Mouse (Mus musculus): Measurements from ENCODE around the gene Zmiz1. TPM values are rescaled to one million over a fixed set of nuclear protein-coding genes. Genes with fewer than 3 reads are reported as not detected.
A peak's percentile ranks its signal among the peaks of the same experiment; 100 is the strongest.

Gene Zmiz1
- polyA plus RNA-seq, 1 experiment from 2014 or later = 57.0 TPM

DNA sequence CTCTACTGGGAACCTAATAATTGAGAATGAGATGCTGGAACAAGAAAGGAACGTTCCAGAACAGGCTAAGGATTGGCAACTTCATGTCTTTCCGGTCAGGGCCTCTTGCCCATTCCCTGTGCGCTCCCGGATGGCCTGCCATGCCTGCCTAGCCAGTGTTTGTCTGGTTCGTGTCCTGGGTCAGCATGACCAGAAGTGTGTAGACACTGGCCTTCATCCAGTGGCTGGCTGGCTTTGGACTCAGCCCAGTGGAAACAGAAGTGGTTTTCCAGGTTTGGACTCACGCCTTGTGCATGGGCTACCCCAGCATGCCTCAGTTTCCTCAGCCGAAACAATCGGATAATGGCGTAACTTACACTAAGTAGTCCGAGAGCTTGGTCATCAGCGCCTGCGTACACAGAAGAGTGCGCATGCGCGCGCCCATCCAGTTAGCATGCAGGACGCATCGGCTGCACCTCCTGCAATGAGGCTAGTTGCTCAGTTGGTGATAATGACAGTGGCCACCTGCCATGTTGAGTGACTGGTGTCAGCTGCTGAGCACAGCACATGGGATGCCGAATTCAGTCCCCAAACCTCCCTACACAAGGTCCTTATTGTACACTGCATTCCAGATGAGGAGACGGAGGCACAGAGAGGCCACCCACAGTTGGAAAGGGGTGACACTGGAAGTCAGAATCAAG lies 50.6 kb downstream of the Zmiz1 start:
- Histone ChIP-seq H3K9me3 (ENCODE audit: control insufficient read depth, low read length) (no peaks in the 10 kb centered on the region), H3K4me2 (replicated peaks; ENCODE audit: low read depth, low read length) (no peak overlapping the region), H3K4me3 (ENCODE audit: low read depth, low read length) (no peak overlapping the region), H3K27ac (ENCODE audit: low read depth, low read length) (no peak overlapping the region), H3K36me3 (ENCODE audit: control insufficient read depth, insufficient read depth, low read length) (0 out of 2 replicates have a peak, but pooled peaks cover 4% of the 10 kb centered on the region), H3K4me1 (replicated peaks; ENCODE audit: control insufficient read depth, insufficient read depth, low read length) (peaks cover 28% of the 10 kb centered on the region), H3K9ac (ENCODE audit: low read depth, low read length) (no peak overlapping the region), H3K27me3 (ENCODE audit: control insufficient read depth, insufficient read depth, low read length) (no peaks in the 10 kb centered on the region)
- WGBS = 93% methylated on average over 20 of the region's 20 CpGs
- ATAC-seq (ENCODE audit: low FRiP score) = no peak
- DNase-seq (ENCODE audit: low spot score) = no peak

GRCm38 (mm10) chr14:25510362-25510761 lies 51.4 kb downstream of the Zmiz1 start:
- H3K4me1 ChIP-seq (replicated peaks; ENCODE audit: control insufficient read depth, insufficient read depth, low read length) = peaks cover 28% of the 10 kb centered on the region
- H3K27me3 ChIP-seq (ENCODE audit: control insufficient read depth, insufficient read depth, low read length) = no peaks in the 10 kb centered on the region
- H3K9ac ChIP-seq (ENCODE audit: low read depth, low read length) = peak overlapping the region; percentile 34; the same call in 1 of the 2 replicates
- 79% methylated on average over 3 of the region's 3 CpGs for WGBS
- no peaks in the 10 kb centered on the region for H3K9me3 ChIP-seq (ENCODE audit: control insufficient read depth, low read length)
- no peak overlapping the region for H3K4me3 ChIP-seq (ENCODE audit: low read depth, low read length)
- H3K36me3 ChIP-seq (ENCODE audit: control insufficient read depth, insufficient read depth, low read length) = 0 out of 2 replicates have a peak, but pooled peaks cover 4% of the 10 kb centered on the region
- ATAC-seq (ENCODE audit: low FRiP score) = no peak
- peak overlapping the region; percentile 45; the same call in 1 of the 2 replicates for H3K27ac ChIP-seq (ENCODE audit: low read depth, low read length)
- DNase-seq (ENCODE audit: low spot score) = no peak
- no peak overlapping the region for H3K4me2 ChIP-seq (replicated peaks; ENCODE audit: low read depth, low read length)

- ATAC-seq (ENCODE audit: low FRiP score) (no peak), DNase-seq (ENCODE audit: low spot score) (no peak)
- H3K4me3 ChIP-seq (ENCODE audit: low read depth, low read length) = no peak overlapping the region
- H3K4me2 ChIP-seq (replicated peaks; ENCODE audit: low read depth, low read length) = no peak overlapping the region
- peak overlapping the region; percentile 45 for H3K27ac ChIP-seq (ENCODE audit: low read depth, low read length)
- 0 out of 2 replicates have a peak, but pooled peaks cover 4% of the 10 kb centered on the region for H3K36me3 ChIP-seq (ENCODE audit: control insufficient read depth, insufficient read depth, low read length)
- H3K27me3 ChIP-seq (ENCODE audit: control insufficient read depth, insufficient read depth, low read length) = no peaks in the 10 kb centered on the region
- no peaks in the 10 kb centered on the region for H3K9me3 ChIP-seq (ENCODE audit: control insufficient read depth, low read length)
- peaks cover 28% of the 10 kb centered on the region for H3K4me1 ChIP-seq (replicated peaks; ENCODE audit: control insufficient read depth, insufficient read depth, low read length)
- 0 out of 2 replicates have a peak overlapping the region, but pooled peaks have one; percentile 34 for H3K9ac ChIP-seq (ENCODE audit: low read depth, low read length)
- WGBS = 70% methylated on average over 7 of the region's 7 CpGs
Measured at GRCm38 (mm10) chr14:25510987-25511386, 52.0 kb downstream of the Zmiz1 start.

GRCm38 (mm10) chr14:25511564-25511963 lies 52.6 kb downstream of the Zmiz1 start:
- Histone ChIP-seq H3K27ac (ENCODE audit: low read depth, low read length) (peak overlapping the region; percentile 77), H3K36me3 (ENCODE audit: control insufficient read depth, insufficient read depth, low read length) (0 out of 2 replicates have a peak, but pooled peaks cover 4% of the 10 kb centered on the region), H3K9me3 (ENCODE audit: control insufficient read depth, low read length) (no peaks in the 10 kb centered on the region), H3K4me1 (replicated peaks; ENCODE audit: control insufficient read depth, insufficient read depth, low read length) (peaks cover 30% of the 10 kb centered on the region), H3K27me3 (ENCODE audit: control insufficient read depth, insufficient read depth, low read length) (no peaks in the 10 kb centered on the region), H3K9ac (ENCODE audit: low read depth, low read length) (no peak overlapping the region), H3K4me3 (ENCODE audit: low read depth, low read length) (no peak overlapping the region), H3K4me2 (replicated peaks; ENCODE audit: low read depth, low read length) (no peak overlapping the region)
- DNase-seq (ENCODE audit: low spot score) (no peak), ATAC-seq (ENCODE audit: low FRiP score) (0 out of 2 replicates have a peak, but pooled peaks have one; percentile 28)
- WGBS = 43% methylated on average over 3 of the region's 3 CpGs

- Histone ChIP-seq H3K4me1 (replicated peaks; ENCODE audit: control insufficient read depth, insufficient read depth, low read length) (peaks cover 31% of the 10 kb centered on the region), H3K4me3 (ENCODE audit: low read depth, low read length) (no peak overlapping the region), H3K4me2 (replicated peaks; ENCODE audit: low read depth, low read length) (no peak overlapping the region), H3K9me3 (ENCODE audit: control insufficient read depth, low read length) (no peaks in the 10 kb centered on the region), H3K9ac (ENCODE audit: low read depth, low read length) (no peak overlapping the region), H3K27me3 (ENCODE audit: control insufficient read depth, insufficient read depth, low read length) (no peaks in the 10 kb centered on the region), H3K36me3 (ENCODE audit: control insufficient read depth, insufficient read depth, low read length) (0 out of 2 replicates have a peak, but pooled peaks cover 4% of the 10 kb centered on the region), H3K27ac (ENCODE audit: low read depth, low read length) (peak overlapping the region; percentile 77)
- DNase-seq (ENCODE audit: low spot score) (no peak), ATAC-seq (ENCODE audit: low FRiP score) (no peak)
- WGBS = 14% methylated on average over 5 of the region's 5 CpGs
Measured at GRCm38 (mm10) chr14:25511967-25512366, 53.0 kb downstream of the Zmiz1 start.

GRCm38 (mm10) chr14:25512803-25513202 lies 53.8 kb downstream of the Zmiz1 start:
- H3K36me3 ChIP-seq (ENCODE audit: control insufficient read depth, insufficient read depth, low read length) = no peaks in the 10 kb centered on the region
- ATAC-seq (ENCODE audit: low FRiP score) = peak; percentile 28; the same call in 1 of the 2 replicates
- H3K9me3 ChIP-seq (ENCODE audit: control insufficient read depth, low read length) = no peaks in the 10 kb centered on the region
- no peak overlapping the region for H3K9ac ChIP-seq (ENCODE audit: low read depth, low read length)
- H3K27me3 ChIP-seq (ENCODE audit: control insufficient read depth, insufficient read depth, low read length) = no peaks in the 10 kb centered on the region
- H3K4me2 ChIP-seq (replicated peaks; ENCODE audit: low read depth, low read length) = no peak overlapping the region
- H3K4me3 ChIP-seq (ENCODE audit: low read depth, low read length) = no peak overlapping the region
- peak overlapping the region; percentile 77 for H3K27ac ChIP-seq (ENCODE audit: low read depth, low read length)
- 30% methylated on average over 6 of the region's 6 CpGs for WGBS
- no peak for DNase-seq (ENCODE audit: low spot score)
- peaks cover 31% of the 10 kb centered on the region for H3K4me1 ChIP-seq (replicated peaks; ENCODE audit: control insufficient read depth, insufficient read depth, low read length)

DNA sequence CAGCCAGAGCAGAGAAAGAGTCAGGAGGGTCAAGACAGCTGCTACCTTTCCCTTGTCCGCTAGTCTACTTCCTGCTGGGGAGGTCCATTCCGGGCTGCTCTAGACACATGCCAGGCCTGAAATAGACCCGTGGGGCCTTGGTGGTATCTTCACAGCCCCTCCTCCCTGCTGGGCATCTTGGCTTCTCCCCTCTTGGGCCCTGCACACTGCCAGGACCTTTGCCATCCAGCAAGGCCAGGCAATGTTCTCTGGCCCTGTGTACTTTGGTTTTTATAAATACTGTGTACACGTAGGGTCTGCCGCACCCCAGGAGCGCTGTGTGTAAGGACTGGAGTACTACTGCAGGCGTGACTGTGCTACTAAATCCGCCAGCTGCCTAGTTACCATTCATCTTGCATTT lies 54.5 kb downstream of the Zmiz1 start:
- 71% methylated on average over 8 of the region's 8 CpGs for WGBS
- ATAC-seq (ENCODE audit: low FRiP score) (no peak), DNase-seq (ENCODE audit: low spot score) (no peak)
- peak overlapping the region; percentile 77; the same call in 1 of the 2 replicates for H3K27ac ChIP-seq (ENCODE audit: low read depth, low read length)
- H3K4me2 ChIP-seq (replicated peaks; ENCODE audit: low read depth, low read length) = no peak overlapping the region; the same call in 1 of the 2 replicates
- H3K4me1 ChIP-seq (replicated peaks; ENCODE audit: control insufficient read depth, insufficient read depth, low read length) = peaks cover 31% of the 10 kb centered on the region
- no peaks in the 10 kb centered on the region for H3K9me3 ChIP-seq (ENCODE audit: control insufficient read depth, low read length)
- no peaks in the 10 kb centered on the region for H3K36me3 ChIP-seq (ENCODE audit: control insufficient read depth, insufficient read depth, low read length)
- H3K4me3 ChIP-seq (ENCODE audit: low read depth, low read length) = no peak overlapping the region
- H3K27me3 ChIP-seq (ENCODE audit: control insufficient read depth, insufficient read depth, low read length) = no peaks in the 10 kb centered on the region
- H3K9ac ChIP-seq (ENCODE audit: low read depth, low read length) = no peak overlapping the region

DNA sequence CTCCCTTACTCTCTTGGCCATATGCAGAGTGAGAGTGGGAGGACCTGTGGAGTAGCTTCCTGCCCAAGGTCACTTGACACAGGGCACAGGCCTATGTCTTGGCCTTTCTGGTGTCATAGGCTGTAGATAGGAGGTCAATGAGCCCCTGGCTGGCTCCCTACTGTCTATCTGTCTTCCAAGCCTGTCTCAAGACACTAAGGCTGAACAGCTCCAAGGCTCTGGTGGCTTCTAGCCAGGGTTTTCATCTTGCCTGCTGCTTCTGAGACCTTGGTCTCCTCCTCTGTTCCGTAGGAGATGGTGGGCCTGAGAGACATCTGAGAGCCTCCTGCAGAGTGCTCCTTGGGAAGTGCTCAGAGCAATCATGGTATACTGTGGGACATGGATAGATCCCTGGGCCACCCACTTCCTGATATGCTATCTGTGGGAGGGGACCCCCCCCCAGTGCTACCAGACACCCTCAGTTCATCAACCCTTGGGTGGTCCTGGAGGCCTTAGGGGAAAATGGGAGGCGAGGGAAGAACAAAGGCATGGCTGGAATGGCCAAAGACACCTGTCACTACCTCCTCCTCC lies 56.0 kb downstream of the Zmiz1 start:
- H3K9ac ChIP-seq (ENCODE audit: low read depth, low read length) = no peak overlapping the region
- H3K9me3 ChIP-seq (ENCODE audit: control insufficient read depth, low read length) = no peaks in the 10 kb centered on the region
- H3K4me1 ChIP-seq (replicated peaks; ENCODE audit: control insufficient read depth, insufficient read depth, low read length) = peaks cover 26% of the 10 kb centered on the region
- no peaks in the 10 kb centered on the region for H3K27me3 ChIP-seq (ENCODE audit: control insufficient read depth, insufficient read depth, low read length)
- H3K4me3 ChIP-seq (ENCODE audit: low read depth, low read length) = no peak overlapping the region
- H3K4me2 ChIP-seq (replicated peaks; ENCODE audit: low read depth, low read length) = no peak overlapping the region
- H3K27ac ChIP-seq (ENCODE audit: low read depth, low read length) = no peak overlapping the region
- ATAC-seq (ENCODE audit: low FRiP score) (no peak), DNase-seq (ENCODE audit: low spot score) (no peak)
- WGBS = 82% methylated on average over 2 of the region's 2 CpGs
- H3K36me3 ChIP-seq (ENCODE audit: control insufficient read depth, insufficient read depth, low read length) = no peaks in the 10 kb centered on the region

- 90% methylated on average over 9 of the region's 9 CpGs for WGBS
- DNase-seq (ENCODE audit: low spot score) = no peak
- Histone ChIP-seq H3K9ac (ENCODE audit: low read depth, low read length) (no peak overlapping the region), H3K36me3 (ENCODE audit: control insufficient read depth, insufficient read depth, low read length) (no peaks in the 10 kb centered on the region), H3K4me2 (replicated peaks; ENCODE audit: low read depth, low read length) (no peak overlapping the region), H3K4me1 (replicated peaks; ENCODE audit: control insufficient read depth, insufficient read depth, low read length) (peaks cover 23% of the 10 kb centered on the region), H3K9me3 (ENCODE audit: control insufficient read depth, low read length) (no peaks in the 10 kb centered on the region), H3K27me3 (ENCODE audit: control insufficient read depth, insufficient read depth, low read length) (no peaks in the 10 kb centered on the region), H3K4me3 (ENCODE audit: low read depth, low read length) (no peak overlapping the region), H3K27ac (ENCODE audit: low read depth, low read length) (no peak overlapping the region)
- ATAC-seq (ENCODE audit: low FRiP score) = no peak
Measured at GRCm38 (mm10) chr14:25515924-25516323, 56.9 kb downstream of the Zmiz1 start.

All from hindbrain, embryonic 11.5 days (tissue).